Mouse (Mus musculus) limb, embryonic 14.5 days (tissue): ENCODE data around the gene Gabrr3. TPM values are rescaled to one million over a fixed set of nuclear protein-coding genes. Genes with fewer than 3 reads are reported as not detected.

Source experiments
- ATAC-seq: fragments of 200-750 bp; cut with Nextera tagmentation; 2 replicates; pipeline ENCODE4 v1.8.0; 2017; ENCODE audit warnings: low read depth, moderate number of reproducible peaks, moderate TSS enrichment; ENCODE audit not compliant: low FRiP score
- DNase-seq: peaks from one replicate; pipeline ENCODE4 v3.0.0-alpha.2; 2015; ENCODE audit warnings: low spot score
- H3K27ac ChIP-seq: fragments of 300-500 bp; sonication (generic); replicated peaks from 2 replicates; pipeline ENCODE4 v1.5.1; 2014; ENCODE audit warnings: low read depth, mild to moderate bottlenecking, low read length, moderate library complexity, mixed read lengths
- H3K27me3 ChIP-seq: fragments of 300-500 bp; sonication (generic); 2 replicates; pipeline ENCODE4 v1.6.1; 2014; ENCODE audit warnings: low read length, mixed read lengths; ENCODE audit not compliant: control insufficient read depth, insufficient read depth
- H3K36me3 ChIP-seq: fragments of 300-500 bp; sonication (generic); 2 replicates; pipeline ENCODE4 v1.6.1; 2014; ENCODE audit warnings: mild to moderate bottlenecking, low read length, moderate library complexity, mixed read lengths; ENCODE audit not compliant: control insufficient read depth, insufficient read depth
- H3K4me1 ChIP-seq: fragments of 300-500 bp; sonication (generic); 2 replicates; pipeline ENCODE4 v1.6.1; 2014; ENCODE audit warnings: antibody characterized with exemption, low read length, mixed read lengths; ENCODE audit not compliant: control insufficient read depth, insufficient read depth
- H3K4me2 ChIP-seq: fragments of 300-500 bp; sonication (generic); replicated peaks from 2 replicates; pipeline ENCODE4 v1.6.1; 2014; ENCODE audit warnings: low read depth, mild to moderate bottlenecking, low read length, moderate library complexity; ENCODE audit not compliant: severe bottlenecking
- H3K4me3 ChIP-seq: fragments of 300-500 bp; sonication (generic); replicated peaks from 2 replicates; pipeline ENCODE4 v1.5.1; 2014; ENCODE audit warnings: low read length
- H3K9ac ChIP-seq: fragments of 300-500 bp; sonication (generic); 2 replicates; pipeline ENCODE4 v1.6.1; 2014; ENCODE audit warnings: mild to moderate bottlenecking, low read depth, low read length, moderate library complexity; ENCODE audit not compliant: severe bottlenecking
- H3K9me3 ChIP-seq: fragments of 300-500 bp; sonication (generic); 2 replicates; pipeline ENCODE4 v1.6.1; 2016; ENCODE audit warnings: low read length; ENCODE audit not compliant: control insufficient read depth
- POLR2A ChIP-seq: fragments of 200-500 bp; IDR thresholded peaks from 2 replicates; pipeline ENCODE4 v1.8.0; 2012; ENCODE audit warnings: inconsistent platforms, mild to moderate bottlenecking, moderate library complexity, borderline replicate concordance; ENCODE audit not compliant: insufficient read depth, insufficient read length; ENCODE audit errors: extremely low read depth
- WGBS: fragments of 180-500 bp; shearing (Covaris S2); extraction: QIAGEN DNeasy Blood & Tissue Kit; methylation state at CpG from one replicate; pipeline ENCODE4 v1.1.7; 2014; 5-methylcytosine and 5-hydroxymethylcytosine counted together
- polyA plus RNA-seq, 2 experiments: library from polyadenylated mRNA; depleted of rRNA in 1 of 2; stranded (reverse) in 1 of 2; unstranded in 1 of 2; fragments of >200 nt; fragmentation: Nextera tagmentation in 1 of 2; extraction: Ambion mirVana in 1 of 2; gene quantifications; 2 replicates each; pipeline versions ENCODE4 v1.2.1 to v1.2.3; 2012 to 2014

Gene Gabrr3
- polyA plus RNA-seq, 2 experiments: 0.06 to 0.07 TPM

- H3K4me1 ChIP-seq: no peaks in the 10 kb centered on the region
- no peak overlapping the region for H3K9ac ChIP-seq
- no peaks in the 10 kb centered on the region for H3K27me3 ChIP-seq
- no peaks in the 10 kb centered on the region for H3K9me3 ChIP-seq
- TF ChIP-seq POLR2A: no peak
- H3K27ac ChIP-seq: no peak overlapping the region
- H3K4me2 ChIP-seq: no peak overlapping the region
- H3K36me3 ChIP-seq: no peaks in the 10 kb centered on the region
- WGBS: 71% methylated on average over 9 of the region's 9 CpGs
- no peak for ATAC-seq
- DNase-seq: no peak
- H3K4me3 ChIP-seq: no peak overlapping the region
These were observed 2.3 kb upstream of the Gabrr3 start for GRCm38 (mm10) chr16:59404798-59405197.

DNA sequence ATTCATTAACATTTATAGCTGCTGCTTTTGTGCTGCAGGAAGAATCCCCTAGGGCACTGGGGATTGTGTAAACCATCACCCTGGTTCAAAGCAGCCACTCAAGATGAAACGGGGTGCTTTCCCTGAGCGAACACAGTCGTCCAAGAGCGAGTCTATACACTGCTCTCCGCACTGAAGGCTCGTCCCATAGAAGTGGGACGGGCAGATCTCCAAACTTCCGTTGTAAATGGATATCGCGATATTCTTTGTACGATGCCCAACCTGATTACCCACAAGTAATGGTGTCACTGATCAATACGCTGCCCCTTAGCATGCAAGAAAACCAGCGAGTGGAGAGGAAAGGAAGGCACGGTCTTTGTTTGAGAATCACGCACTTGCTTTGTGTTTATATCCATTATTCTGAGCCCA is 2.2 kb downstream of the Gabrr3 start:
- no peak overlapping the region for H3K4me2 ChIP-seq

GRCm38 (mm10) chr16:59409800-59410199 is 2.7 kb downstream of the Gabrr3 start:
- WGBS: 54% methylated on average over 2 of the region's 2 CpGs
- no peaks in the 10 kb centered on the region for H3K4me1 ChIP-seq
- DNase-seq (no peak), ATAC-seq (no peak)
- no peaks in the 10 kb centered on the region for H3K36me3 ChIP-seq
- H3K27me3 ChIP-seq: no peaks in the 10 kb centered on the region
- H3K9me3 ChIP-seq: no peaks in the 10 kb centered on the region
- H3K9ac ChIP-seq: no peak overlapping the region
- no peak overlapping the region for H3K4me3 ChIP-seq
- H3K27ac ChIP-seq: no peak overlapping the region
- TF ChIP-seq POLR2A: no peak
- no peak overlapping the region for H3K4me2 ChIP-seq

More for the DNA sequence above, 2.2 kb downstream of the Gabrr3 start:
- WGBS: 44% methylated on average over 15 of the region's 15 CpGs
- Histone ChIP-seq H3K36me3 (no peaks in the 10 kb centered on the region), H3K27ac (no peak overlapping the region), H3K9me3 (no peaks in the 10 kb centered on the region), H3K4me1 (no peaks in the 10 kb centered on the region), H3K27me3 (no peaks in the 10 kb centered on the region), H3K9ac (no peak overlapping the region), H3K4me3 (no peak overlapping the region)
- DNase-seq (no peak), ATAC-seq (no peak)
- TF ChIP-seq POLR2A: no peak

GRCm38 (mm10) chr16:59413475-59413874 is 6.3 kb downstream of the Gabrr3 start:
- Histone ChIP-seq H3K9me3 (no peaks in the 10 kb centered on the region), H3K9ac (no peak overlapping the region), H3K27me3 (no peaks in the 10 kb centered on the region), H3K4me1 (no peaks in the 10 kb centered on the region), H3K36me3 (no peaks in the 10 kb centered on the region), H3K4me2 (no peak overlapping the region), H3K27ac (no peak overlapping the region), H3K4me3 (no peak overlapping the region)
- DNase-seq (peak; percentile 55), ATAC-seq (no peak)
- no peak for TF ChIP-seq POLR2A
- 49% methylated on average over 4 of the region's 4 CpGs for WGBS

- Histone ChIP-seq H3K4me1 (no peaks in the 10 kb centered on the region), H3K4me2 (no peak overlapping the region), H3K27me3 (no peaks in the 10 kb centered on the region), H3K9ac (no peak overlapping the region), H3K27ac (no peak overlapping the region), H3K9me3 (no peaks in the 10 kb centered on the region), H3K4me3 (no peak overlapping the region), H3K36me3 (no peaks in the 10 kb centered on the region)
- no peak for TF ChIP-seq POLR2A
- ATAC-seq (no peak), DNase-seq (no peak)
- 62% methylated on average over 9 of the region's 9 CpGs for WGBS
These were observed 13.2 kb downstream of the Gabrr3 start for GRCm38 (mm10) chr16:59420237-59420866.
